Mouse (Mus musculus) cerebellum, adult 2 months (tissue): ENCODE measurements around the gene Nyx.

Experiments used
- CTCF ChIP-seq: fragments of 200-500 bp; IDR thresholded peaks from 2 replicates; pipeline ENCODE4 v1.5.1; 2011; ENCODE audit warnings: low read depth, mild to moderate bottlenecking, control low read depth, low read length, moderate library complexity, borderline replicate concordance; ENCODE audit not compliant: insufficient read depth
- POLR2A ChIP-seq: fragments of 200-500 bp; IDR thresholded peaks from 2 replicates; pipeline ENCODE4 v1.6.1; 2011; ENCODE audit warnings: low read length, control low read depth, borderline replicate concordance; ENCODE audit not compliant: insufficient read depth

GRCm38 (mm10) chrX:13489761-13490160, 23.9 kb downstream of the Nyx start:
- no peak for TF ChIP-seq POLR2A
- TF ChIP-seq CTCF: no peak
